Mouse (Mus musculus) embryo, embryonic 10.5 days (tissue): Measurements from ENCODE around the gene Erbb4.
A peak's percentile ranks its signal among the peaks of the same experiment; 100 is the strongest.

Source experiments
- DNase-seq: peaks from one replicate; pipeline ENCODE4 v3.0.0-alpha.2; 2015; ENCODE audit warnings: low spot score

The Erbb4 gene

DNA sequence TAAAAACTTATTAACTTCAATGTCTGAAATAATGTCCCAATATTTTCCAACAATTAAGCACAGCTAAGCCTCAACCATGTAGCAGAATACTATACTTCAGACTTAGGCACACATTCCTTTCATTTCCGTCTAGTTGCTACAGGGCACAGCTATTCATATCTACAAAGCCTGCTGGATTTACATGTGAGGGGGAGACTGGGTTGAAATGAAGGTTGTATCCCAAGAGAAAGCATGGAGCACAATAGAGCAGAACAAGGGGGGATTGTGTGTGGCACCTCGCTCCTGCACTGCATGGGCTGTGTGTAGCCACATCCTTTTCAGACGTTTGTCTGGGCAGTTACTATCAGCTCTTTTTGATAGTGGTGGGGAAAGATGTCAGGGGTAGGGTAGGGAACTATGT lies 83.0 kb downstream of the Erbb4 start:
- DNase-seq = peak; percentile 54

DNA sequence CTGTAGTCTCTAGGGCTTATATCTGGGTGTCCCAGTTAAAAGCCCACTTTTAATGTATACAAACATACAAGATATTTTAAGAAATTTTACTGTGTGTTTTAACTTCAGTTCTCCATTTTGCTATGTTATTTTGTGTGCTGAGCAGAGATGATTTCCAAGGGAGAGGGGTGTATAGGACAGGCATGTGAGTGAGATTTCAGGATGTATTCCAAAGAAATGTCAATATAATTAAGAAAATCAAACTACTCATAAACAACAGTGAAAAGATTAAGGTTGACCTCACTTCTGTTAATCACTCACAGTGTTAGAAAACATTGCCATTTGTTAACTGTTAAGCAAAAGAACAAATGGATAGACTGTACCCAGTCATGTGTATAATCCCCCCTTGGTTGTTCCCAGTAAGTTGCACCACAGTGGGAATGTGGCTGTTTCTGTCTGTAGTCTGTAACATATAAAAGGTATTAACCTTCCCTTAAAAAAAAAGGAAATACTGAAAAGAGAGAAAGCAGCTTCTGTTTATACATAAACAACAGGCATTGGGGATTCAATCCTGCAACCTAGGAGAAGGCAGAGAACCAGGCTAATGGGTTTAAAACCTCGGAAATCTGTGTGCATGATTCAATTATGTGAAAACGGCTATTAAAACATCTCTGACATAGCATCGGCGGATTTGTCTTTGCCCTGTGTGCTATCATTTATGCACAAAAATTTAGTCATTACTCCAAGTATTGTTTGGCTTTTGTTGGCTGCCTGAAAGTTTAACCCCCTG lies 84.5 kb downstream of the Erbb4 start:
- DNase-seq = peak; percentile 9

DNA sequence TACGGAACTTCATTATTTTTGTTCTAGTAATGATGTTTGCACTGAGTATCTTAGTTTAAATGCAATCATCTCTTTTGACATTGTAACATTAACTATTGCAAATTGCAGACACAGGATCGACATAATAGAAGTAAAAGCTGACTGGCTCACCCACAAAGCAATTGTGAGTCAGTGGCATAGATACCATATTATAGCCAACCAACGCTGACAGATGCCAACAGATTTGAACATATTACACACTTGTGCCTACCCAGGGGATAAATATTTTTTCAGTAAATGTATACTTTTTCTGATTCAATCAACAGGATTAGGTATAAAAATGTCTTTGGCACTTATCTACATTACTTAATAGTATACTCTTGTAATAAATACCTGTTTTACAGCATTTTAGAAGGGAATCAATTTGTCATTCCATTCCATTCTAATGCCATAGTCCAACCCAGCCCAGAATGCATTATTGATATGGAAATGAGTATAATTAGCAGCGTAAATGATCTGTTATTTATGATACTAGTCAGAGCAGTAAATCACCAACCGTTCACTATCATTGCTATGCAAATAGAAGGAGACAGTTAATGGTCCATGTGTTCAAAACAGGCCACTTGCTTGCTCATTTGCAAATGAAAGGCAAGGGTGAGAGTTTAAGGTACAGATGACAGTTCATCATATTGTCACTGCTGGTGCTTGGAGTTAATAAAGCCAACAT lies 97.9 kb downstream of the Erbb4 start:
- peak; percentile 21 for DNase-seq

- DNase-seq = no peak
Measured at GRCm38 (mm10) chr1:69001371-69001770, 106.5 kb downstream of the Erbb4 start.

- DNase-seq = no peak
Measured at GRCm38 (mm10) chr1:68979251-68979650, 128.6 kb downstream of the Erbb4 start.

DNA sequence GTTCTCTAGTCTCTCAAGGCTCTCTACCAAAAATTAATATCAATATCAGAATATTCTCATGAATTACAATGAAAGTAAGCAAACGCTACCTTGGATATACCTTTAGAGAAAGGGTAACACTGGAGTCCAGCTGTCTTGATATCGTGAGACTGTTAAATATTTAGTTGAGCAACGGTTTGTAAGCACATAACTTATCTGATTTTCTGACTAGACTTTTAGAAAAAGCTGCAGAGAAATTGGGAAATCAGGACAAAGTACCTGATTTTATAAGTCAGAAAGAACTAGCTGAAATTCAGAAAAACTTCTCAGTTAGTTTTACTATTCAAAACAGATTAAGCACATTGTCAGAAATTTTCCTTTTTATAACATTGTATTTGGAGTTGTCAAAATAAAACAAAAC lies 129.3 kb downstream of the Erbb4 start:
- no peak for DNase-seq

GRCm38 (mm10) chr1:68973355-68974127 lies 134.3 kb downstream of the Erbb4 start:
- no peak for DNase-seq

- DNase-seq = no peak
Measured at GRCm38 (mm10) chr1:68964127-68964526, 143.7 kb downstream of the Erbb4 start.

DNA sequence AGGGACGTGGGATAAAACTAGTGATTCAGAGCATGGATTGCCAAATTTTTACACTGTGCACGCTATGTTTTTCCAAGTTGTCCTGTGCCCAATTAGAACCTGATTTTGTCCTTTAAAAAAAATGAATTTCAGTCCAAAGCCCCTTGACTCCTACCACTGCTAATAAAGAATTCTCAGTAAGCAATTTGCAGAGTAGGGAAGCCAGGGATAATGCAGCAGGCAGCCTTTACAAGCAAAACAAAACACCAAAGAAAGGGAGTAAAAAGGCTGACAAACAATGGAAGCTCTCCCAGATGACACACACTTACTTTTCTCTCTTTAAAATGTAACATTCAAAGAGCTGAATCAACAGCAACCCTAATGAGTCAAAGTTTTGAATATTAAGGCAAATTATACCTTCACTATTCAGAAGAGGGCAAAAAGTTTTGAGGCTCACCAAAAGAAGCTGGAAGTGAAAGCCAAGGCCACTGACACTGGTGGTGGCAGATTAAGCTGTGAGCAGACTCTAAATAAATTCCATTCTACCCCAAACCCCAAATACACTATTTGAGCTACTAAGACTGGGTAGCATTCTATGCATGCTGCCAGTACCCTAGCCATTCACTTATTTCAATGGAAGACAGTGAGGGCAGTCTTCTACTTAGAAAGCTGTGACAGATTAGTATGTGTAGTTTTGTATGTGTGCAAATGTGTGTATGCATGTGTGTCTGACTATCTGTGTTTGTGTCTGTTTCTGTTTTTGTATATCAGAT lies 146.3 kb downstream of the Erbb4 start:
- no peak for DNase-seq

GRCm38 (mm10) chr1:68956766-68957533 lies 150.9 kb downstream of the Erbb4 start:
- DNase-seq = peak; percentile 20

GRCm38 (mm10) chr1:68955482-68955881 lies 152.4 kb downstream of the Erbb4 start:
- no peak for DNase-seq

GRCm38 (mm10) chr1:68943141-68943540 lies 164.7 kb downstream of the Erbb4 start:
- no peak for DNase-seq

DNA sequence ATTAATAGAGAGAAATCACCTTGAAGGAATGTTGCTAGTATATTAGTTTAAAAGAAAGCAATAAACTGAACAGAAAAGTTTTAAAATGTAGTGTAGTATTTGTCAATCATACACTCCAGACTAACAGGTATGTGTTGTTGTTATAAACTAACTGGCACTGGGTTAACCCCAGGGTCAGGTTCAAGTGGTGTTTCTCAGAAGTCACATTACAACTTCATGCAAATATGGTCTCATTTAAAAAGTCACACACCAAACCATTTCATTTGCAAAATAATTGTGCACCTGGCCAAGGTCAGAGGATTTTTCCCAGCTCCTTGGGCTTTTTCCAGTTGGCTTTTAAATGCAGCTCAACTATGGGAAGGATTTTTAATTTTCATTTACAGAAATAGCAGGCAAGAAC lies 173.1 kb downstream of the Erbb4 start:
- DNase-seq = no peak

DNA sequence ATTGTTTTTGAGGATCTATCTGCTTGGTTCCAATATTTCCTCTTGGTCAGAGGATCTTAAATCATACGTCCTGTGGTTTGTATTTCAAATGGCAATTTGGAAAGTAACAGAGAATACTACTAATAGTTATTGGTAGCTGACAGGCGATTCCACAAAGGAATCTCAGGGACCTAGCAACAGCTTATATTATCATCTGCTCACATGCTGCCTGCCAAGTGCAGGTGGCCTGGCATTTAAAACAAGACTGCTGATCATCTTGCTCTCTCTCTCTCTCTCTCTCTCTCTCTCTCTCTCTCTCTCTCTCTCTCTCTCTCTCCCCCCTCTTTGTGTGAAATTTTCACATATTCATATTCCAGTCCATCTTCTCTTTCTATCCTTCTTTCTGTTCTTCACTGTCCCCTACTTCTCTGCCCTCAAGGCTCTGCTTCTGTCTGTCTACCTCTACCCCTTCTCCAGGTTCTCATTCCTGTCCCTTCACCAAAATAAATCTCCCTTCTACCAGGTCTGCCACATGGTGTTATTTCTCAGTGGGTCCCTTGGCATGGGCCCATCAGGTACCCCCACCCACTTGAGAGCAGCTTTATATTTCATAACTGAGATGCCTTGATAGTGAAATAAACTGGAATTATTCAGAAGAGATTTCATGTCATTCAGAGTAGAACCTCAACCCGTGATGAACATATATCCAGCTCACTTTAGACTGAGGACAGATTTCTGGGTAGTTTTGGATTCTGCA lies 174.4 kb downstream of the Erbb4 start:
- no peak for DNase-seq

DNA sequence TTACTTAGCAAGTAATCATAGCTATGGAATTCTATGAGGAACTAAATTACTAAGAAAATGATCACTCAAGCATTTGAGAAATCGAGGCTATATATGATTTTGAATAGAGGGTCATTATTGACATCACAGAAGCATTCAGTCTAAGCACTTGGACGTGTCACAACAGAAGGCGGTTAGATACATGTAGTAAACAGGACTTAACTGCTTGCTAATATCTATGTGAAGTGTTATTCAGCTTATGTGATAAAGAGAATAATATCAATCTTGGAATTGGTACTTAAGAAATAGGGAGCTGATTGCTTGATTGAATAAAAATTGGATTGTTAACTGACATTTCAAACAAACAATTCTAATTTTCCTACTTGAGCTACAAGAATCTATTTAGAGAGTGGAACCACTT lies 190.0 kb downstream of the Erbb4 start:
- DNase-seq = no peak

DNA sequence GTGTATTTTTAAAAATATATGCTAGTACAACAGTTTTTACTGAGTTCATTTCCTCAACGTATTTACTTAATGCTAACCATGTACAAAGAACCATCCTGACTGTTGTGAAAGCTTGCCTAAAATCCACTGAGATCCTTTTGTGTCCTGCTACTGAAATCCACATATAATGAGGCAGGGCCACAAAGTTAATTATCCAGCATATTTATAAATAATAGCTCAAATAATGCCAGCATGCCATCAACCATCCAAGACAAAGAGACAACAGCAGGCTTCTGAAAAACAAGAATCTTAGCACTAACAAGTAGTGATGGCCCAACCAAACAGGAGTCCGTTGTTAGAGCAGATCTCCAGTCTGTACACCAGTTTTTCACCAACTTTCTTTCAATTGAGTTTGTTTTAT lies 215.8 kb downstream of the Erbb4 start:
- no peak for DNase-seq

GRCm38 (mm10) chr1:68886823-68887222 lies 221.0 kb downstream of the Erbb4 start:
- peak; percentile 18 for DNase-seq

DNA sequence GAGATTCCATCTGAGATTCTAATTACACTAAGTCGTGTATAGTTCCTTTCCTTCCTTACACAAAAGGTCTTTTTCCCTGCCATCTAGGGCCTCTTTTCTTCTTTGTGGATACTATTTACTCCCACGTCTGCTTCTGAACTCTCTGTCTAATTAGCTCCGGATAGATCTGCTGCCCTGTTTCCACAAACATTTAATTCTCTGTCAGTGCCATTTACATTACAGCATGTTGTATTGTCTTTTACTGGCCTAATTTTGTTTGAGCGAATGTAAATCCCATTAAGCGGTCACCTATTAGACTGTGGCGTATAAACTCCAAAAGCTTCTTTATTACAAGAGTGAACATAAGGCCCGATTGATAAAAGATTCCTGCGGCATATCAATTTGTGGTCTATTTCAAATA lies 232.9 kb downstream of the Erbb4 start:
- DNase-seq = no peak

GRCm38 (mm10) chr1:68873635-68874020 lies 234.2 kb downstream of the Erbb4 start:
- DNase-seq = no peak

DNA sequence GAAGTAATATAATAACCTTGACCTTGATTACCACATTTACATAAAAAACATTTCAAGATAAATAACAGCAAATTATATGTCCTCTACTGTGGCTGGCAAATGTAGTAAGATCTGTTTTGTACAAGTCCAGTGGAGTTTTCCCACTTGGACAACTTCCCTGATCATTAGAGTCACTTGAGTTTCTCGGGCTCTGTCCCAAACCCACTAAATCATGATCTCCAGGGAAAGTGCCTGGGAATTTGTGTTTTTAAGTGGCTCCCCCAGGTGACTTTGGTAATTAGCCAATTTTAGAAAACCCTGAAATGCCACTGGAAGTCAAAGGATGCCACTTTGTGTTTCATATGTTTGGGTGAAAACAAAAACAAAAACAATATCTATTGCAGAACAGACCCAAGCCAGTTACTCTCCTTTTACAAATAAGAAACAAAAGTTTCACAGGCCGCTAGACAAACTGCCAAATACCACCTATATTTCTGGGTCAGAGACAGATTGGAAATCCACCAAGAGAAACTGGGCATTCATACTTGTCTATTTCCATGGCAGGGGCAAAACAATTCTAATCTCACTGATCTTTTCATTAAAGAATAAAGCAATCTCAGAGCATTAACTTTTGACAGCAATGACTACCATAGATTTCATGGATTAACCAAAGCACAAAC lies 234.8 kb downstream of the Erbb4 start:
- no peak for DNase-seq
